Mouse (Mus musculus) heart, postnatal 0 days (tissue): ENCODE results near the gene Cybc1.

Source experiments
- CTCF ChIP-seq: IDR thresholded peaks from 2 replicates; pipeline ENCODE4 v1.5.1; 2016; ENCODE audit warnings: antibody characterized with exemption, control low read depth, low read depth
- EP300 ChIP-seq: IDR thresholded peaks from 2 replicates; pipeline ENCODE4 v1.6.1; 2016; ENCODE audit warnings: antibody characterized with exemption, low read depth

DNA sequence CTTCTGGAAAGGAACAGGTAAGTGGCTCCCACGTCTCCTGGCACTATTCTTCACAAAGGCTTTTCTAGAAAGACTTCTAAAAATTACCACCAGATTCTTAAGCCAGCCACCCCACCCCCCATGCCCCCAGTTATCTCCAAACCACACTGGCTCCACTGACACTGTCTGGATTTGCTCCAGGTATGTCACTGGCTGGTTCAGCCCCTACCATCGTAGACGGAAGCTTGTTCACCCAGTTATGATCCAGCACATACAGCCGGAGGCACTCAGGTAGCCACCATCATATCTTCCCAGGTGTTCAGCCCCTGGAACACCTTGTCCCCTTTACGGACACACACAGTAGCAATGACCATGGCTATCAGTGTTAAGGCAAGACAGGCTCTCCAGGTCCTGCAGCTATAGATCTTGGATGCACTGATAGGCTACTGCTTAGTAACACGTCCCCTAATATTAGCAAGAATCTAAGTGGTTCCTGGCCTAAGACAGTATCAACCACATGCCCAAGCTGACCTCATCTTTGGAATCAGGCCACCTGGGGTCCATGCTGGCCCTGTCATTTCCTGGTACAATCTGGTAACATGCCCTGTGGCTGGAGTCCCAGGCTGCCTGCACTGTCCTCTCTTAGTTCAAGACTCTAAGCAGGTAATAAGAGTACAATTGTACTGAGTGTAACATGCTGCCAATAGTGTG is 7.7 kb downstream of the Cybc1 start:
- TF ChIP-seq EP300 = no peak
- TF ChIP-seq CTCF = no peak
